Mouse (Mus musculus): Measurements from ENCODE around the gene Il22ra1. TPM values are rescaled to one million over a fixed set of nuclear protein-coding genes. Genes with fewer than 3 reads are reported as not detected.

Il22ra1 gene
- polyA plus RNA-seq, 1 experiment from 2014 or later: not detected

GRCm38 (mm10) chr4:135758825-135759224, 30.9 kb downstream of the Il22ra1 start:
- Histone ChIP-seq H3K27me3 (replicated peaks) (0 out of 2 replicates have a peak, but pooled peaks cover 14% of the 10 kb centered on the region), H3K4me2 (no peak overlapping the region), H3K4me3 (no peak overlapping the region), H3K9ac (no peak overlapping the region), H3K27ac (replicated peaks) (no peak overlapping the region), H3K9me3 (peaks cover 9% of the 10 kb centered on the region), H3K36me3 (no peaks in the 10 kb centered on the region), H3K4me1 (peaks cover 21% of the 10 kb centered on the region)
- no peak for ATAC-seq (ENCODE audit: extremely low read depth, insufficient number of reproducible peaks, low FRiP score, low TSS enrichment)
- 46% methylated on average over 6 of the region's 6 CpGs for WGBS

GRCm38 (mm10) chr4:135759356-135759976, 31.5 kb downstream of the Il22ra1 start, which contains the start of gene Myom3:
Gene Myom3 (plus strand): TSS chr4:135759715.
- peaks cover 21% of the 10 kb centered on the region for H3K4me1 ChIP-seq
- H3K27ac ChIP-seq (replicated peaks): no peak within 1 kb of the TSS
- H3K4me3 ChIP-seq: no peak within 1 kb of the TSS
- H3K9ac ChIP-seq: no peak within 1 kb of the TSS
- WGBS: 36% methylated on average over 10 of the region's 10 CpGs
- H3K9me3 ChIP-seq: peaks cover 3% of the 10 kb centered on the region; the same call in 1 of the 2 replicates
- 0 out of 2 replicates have a peak, but pooled peaks cover 16% of the 10 kb centered on the region for H3K27me3 ChIP-seq (replicated peaks)
- H3K4me2 ChIP-seq: no peak within 1 kb of the TSS
- ATAC-seq (ENCODE audit: extremely low read depth, insufficient number of reproducible peaks, low FRiP score, low TSS enrichment): no peak
- no peaks in the 10 kb centered on the region for H3K36me3 ChIP-seq

- H3K4me3 ChIP-seq: no peak overlapping the region
- no peaks in the 10 kb centered on the region for H3K36me3 ChIP-seq
- ATAC-seq (ENCODE audit: extremely low read depth, insufficient number of reproducible peaks, low FRiP score, low TSS enrichment): no peak
- 70% methylated on average over 8 of the region's 8 CpGs for WGBS
- 0 out of 2 replicates have a peak, but pooled peaks cover 21% of the 10 kb centered on the region for H3K27me3 ChIP-seq (replicated peaks)
- H3K4me1 ChIP-seq: peaks cover 25% of the 10 kb centered on the region
- H3K9ac ChIP-seq: no peak overlapping the region
- H3K9me3 ChIP-seq: no peaks in the 10 kb centered on the region
- H3K4me2 ChIP-seq: no peak overlapping the region
- H3K27ac ChIP-seq (replicated peaks): no peak overlapping the region
Measured at GRCm38 (mm10) chr4:135761048-135761447, 33.1 kb downstream of the Il22ra1 start.

GRCm38 (mm10) chr4:135761569-135761968, 33.6 kb downstream of the Il22ra1 start:
- no peaks in the 10 kb centered on the region for H3K9me3 ChIP-seq
- no peak overlapping the region for H3K9ac ChIP-seq
- H3K27ac ChIP-seq (replicated peaks): no peak overlapping the region
- WGBS: 68% methylated on average over 7 of the region's 7 CpGs
- ATAC-seq (ENCODE audit: extremely low read depth, insufficient number of reproducible peaks, low FRiP score, low TSS enrichment): no peak
- no peak overlapping the region for H3K4me3 ChIP-seq
- peaks cover 25% of the 10 kb centered on the region for H3K4me1 ChIP-seq
- H3K4me2 ChIP-seq: no peak overlapping the region
- H3K36me3 ChIP-seq: no peaks in the 10 kb centered on the region
- H3K27me3 ChIP-seq (replicated peaks): 0 out of 2 replicates have a peak, but pooled peaks cover 21% of the 10 kb centered on the region

GRCm38 (mm10) chr4:135762251-135762906, 34.4 kb downstream of the Il22ra1 start:
- WGBS: 8% methylated on average over 19 of the region's 19 CpGs
- no peaks in the 10 kb centered on the region for H3K9me3 ChIP-seq
- ATAC-seq (ENCODE audit: extremely low read depth, insufficient number of reproducible peaks, low FRiP score, low TSS enrichment): peak; percentile 44; the same call in 1 of the 2 replicates
- H3K4me1 ChIP-seq: peaks cover 25% of the 10 kb centered on the region
- H3K9ac ChIP-seq: peak overlapping the region; percentile 69
- H3K36me3 ChIP-seq: no peaks in the 10 kb centered on the region
- 0 out of 2 replicates have a peak, but pooled peaks cover 21% of the 10 kb centered on the region for H3K27me3 ChIP-seq (replicated peaks)
- H3K4me2 ChIP-seq: peak overlapping the region; percentile 72
- peak overlapping the region; percentile 52 for H3K4me3 ChIP-seq
- H3K27ac ChIP-seq (replicated peaks): no peak overlapping the region

- WGBS: 76% methylated on average over 13 of the region's 13 CpGs
- no peaks in the 10 kb centered on the region for H3K9me3 ChIP-seq
- H3K36me3 ChIP-seq: no peaks in the 10 kb centered on the region
- H3K4me2 ChIP-seq: no peak overlapping the region
- H3K27me3 ChIP-seq (replicated peaks): 0 out of 2 replicates have a peak, but pooled peaks cover 17% of the 10 kb centered on the region
- H3K27ac ChIP-seq (replicated peaks): no peak overlapping the region
- no peak for ATAC-seq (ENCODE audit: extremely low read depth, insufficient number of reproducible peaks, low FRiP score, low TSS enrichment)
- no peak overlapping the region for H3K9ac ChIP-seq
- peaks cover 18% of the 10 kb centered on the region for H3K4me1 ChIP-seq
- no peak overlapping the region for H3K4me3 ChIP-seq
Measured at GRCm38 (mm10) chr4:135764700-135765099, 36.7 kb downstream of the Il22ra1 start.

- H3K9ac ChIP-seq: no peak overlapping the region
- H3K4me2 ChIP-seq: no peak overlapping the region
- H3K27me3 ChIP-seq (replicated peaks): 0 out of 2 replicates have a peak, but pooled peaks cover 14% of the 10 kb centered on the region
- no peak overlapping the region for H3K27ac ChIP-seq (replicated peaks)
- H3K9me3 ChIP-seq: no peaks in the 10 kb centered on the region
- no peaks in the 10 kb centered on the region for H3K36me3 ChIP-seq
- 69% methylated on average over 8 of the region's 8 CpGs for WGBS
- no peak for ATAC-seq (ENCODE audit: extremely low read depth, insufficient number of reproducible peaks, low FRiP score, low TSS enrichment)
- H3K4me1 ChIP-seq: peaks cover 18% of the 10 kb centered on the region
- no peak overlapping the region for H3K4me3 ChIP-seq
Measured at GRCm38 (mm10) chr4:135765707-135766106, 37.7 kb downstream of the Il22ra1 start.

GRCm38 (mm10) chr4:135766976-135767375, 39.0 kb downstream of the Il22ra1 start:
- Histone ChIP-seq H3K9me3 (no peaks in the 10 kb centered on the region), H3K4me3 (no peak overlapping the region), H3K27ac (replicated peaks) (no peak overlapping the region), H3K36me3 (no peaks in the 10 kb centered on the region), H3K27me3 (replicated peaks) (0 out of 2 replicates have a peak, but pooled peaks cover 12% of the 10 kb centered on the region), H3K4me1 (peaks cover 18% of the 10 kb centered on the region), H3K4me2 (no peak overlapping the region), H3K9ac (no peak overlapping the region)
- WGBS: 84% methylated on average over 3 of the region's 3 CpGs
- ATAC-seq (ENCODE audit: extremely low read depth, insufficient number of reproducible peaks, low FRiP score, low TSS enrichment): no peak

GRCm38 (mm10) chr4:135768572-135769526, 40.9 kb downstream of the Il22ra1 start:
- H3K27ac ChIP-seq (replicated peaks): no peak overlapping the region

GRCm38 (mm10) chr4:135770611-135771305, 42.8 kb downstream of the Il22ra1 start:
- Histone ChIP-seq H3K36me3 (no peaks in the 10 kb centered on the region), H3K4me1 (peaks cover 29% of the 10 kb centered on the region), H3K4me3 (no peak overlapping the region), H3K27me3 (replicated peaks) (peaks cover 8% of the 10 kb centered on the region), H3K27ac (replicated peaks) (no peak overlapping the region), H3K9ac (no peak overlapping the region), H3K4me2 (no peak overlapping the region), H3K9me3 (no peaks in the 10 kb centered on the region)
- ATAC-seq (ENCODE audit: extremely low read depth, insufficient number of reproducible peaks, low FRiP score, low TSS enrichment): no peak
- 83% methylated on average over 18 of the region's 18 CpGs for WGBS

More at GRCm38 (mm10) chr4:135768572-135769526, 40.9 kb downstream of the Il22ra1 start:
- H3K4me3 ChIP-seq: no peak overlapping the region
- H3K9me3 ChIP-seq: no peaks in the 10 kb centered on the region
- 59% methylated on average over 14 of the region's 14 CpGs for WGBS
- no peak for ATAC-seq (ENCODE audit: extremely low read depth, insufficient number of reproducible peaks, low FRiP score, low TSS enrichment)
- H3K4me1 ChIP-seq: peaks cover 23% of the 10 kb centered on the region
- no peak overlapping the region for H3K9ac ChIP-seq
- no peaks in the 10 kb centered on the region for H3K36me3 ChIP-seq
- no peak overlapping the region for H3K4me2 ChIP-seq
- H3K27me3 ChIP-seq (replicated peaks): 0 out of 2 replicates have a peak, but pooled peaks cover 7% of the 10 kb centered on the region

Data from heart, embryonic 13.5 days (tissue).